Mouse (Mus musculus) gastrocnemius, adult 2 months (tissue): ENCODE results near the gene Adam23. TPM values are rescaled to one million over a fixed set of nuclear protein-coding genes. Genes with fewer than 3 reads are reported as not detected.

Experiments
- DNase-seq: peaks from one replicate; pipeline ENCODE4 v3.0.0; 2022
- H3K27ac ChIP-seq: fragments of 200-600 bp; 2 replicates; pipeline ENCODE4 v1.8.1; 2022; ENCODE audit warnings: mild to moderate bottlenecking
- H3K4me3 ChIP-seq: fragments of 200-600 bp; 2 replicates; pipeline ENCODE4 v1.8.1; 2022; ENCODE audit warnings: mild to moderate bottlenecking, moderate library complexity
- CTCF ChIP-seq: fragments of 200-600 bp; IDR thresholded peaks from 2 replicates; pipeline ENCODE4 v1.8.1; 2022; ENCODE audit warnings: antibody characterized with exemption, mild to moderate bottlenecking, moderate library complexity
- intact Hi-C: fragments of 180-260 bp; cut with DNase I; formaldehyde crosslinking; loops from one replicate; pipeline ENCODE4 v1.15.1; 2025
- long read RNA-seq, 2 experiments: library from polyadenylated mRNA; stranded (forward); transcript quantifications; one replicate each; pipeline ENCODE4 v2.0.0; 2021
- total RNA-seq, 2 experiments: library from RNA; stranded (reverse); gene quantifications; 2 replicates each; pipeline ENCODE4 v1.2.3; 2021

Adam23 gene
- 1 to 10 TPM in 1 of 2 experiments, under 1 TPM in 1; 0.59 to 1.6 TPM for total RNA-seq
- long read RNA-seq, experiment 1, partial matches to known transcripts, result 1 of 1 reads
- long read RNA-seq, experiment 1, other reads (novel, unspliced or antisense), result 0 of 1 reads
- long read RNA-seq, experiment 2, result 0 reads

DNA sequence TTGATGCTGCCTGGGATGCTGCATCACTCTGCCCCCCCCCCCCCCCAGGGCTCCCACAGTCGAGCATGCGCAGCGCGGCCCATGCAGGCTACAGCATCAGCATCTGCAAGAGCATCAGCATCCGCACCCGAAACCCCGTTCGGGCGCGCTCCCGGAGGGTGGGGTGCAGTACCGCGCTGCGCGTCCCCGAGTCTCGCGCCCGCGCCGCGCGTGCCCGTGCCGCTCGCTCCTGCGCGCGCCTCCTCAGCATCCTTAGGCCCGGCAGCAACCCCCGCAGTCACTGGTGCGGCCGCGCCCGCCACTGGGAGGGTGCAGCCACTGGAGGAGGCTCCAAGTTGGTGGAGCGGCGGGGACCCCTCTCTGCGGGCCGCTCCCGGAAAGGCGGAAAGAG lies at the start of gene Adam23:
Gene Adam23 (plus strand): TSS at position 236 of the 391 bp plus-strand sequence.
- peak; percentile 34 for DNase-seq
- TF ChIP-seq CTCF, result no peak
- peak within 1 kb of the TSS; percentile 75 for H3K4me3 ChIP-seq
- intact Hi-C loops, result no loop called here
- no peak within 1 kb of the TSS for H3K27ac ChIP-seq

GRCm38 (mm10) chr1:63401130-63401529 lies 44.6 kb upstream of the Adam23 start:
- no peak overlapping the region for H3K27ac ChIP-seq
- intact Hi-C loops, result no loop called here
- TF ChIP-seq CTCF, result no peak
- H3K4me3 ChIP-seq, result no peak overlapping the region
- DNase-seq, result no peak

DNA sequence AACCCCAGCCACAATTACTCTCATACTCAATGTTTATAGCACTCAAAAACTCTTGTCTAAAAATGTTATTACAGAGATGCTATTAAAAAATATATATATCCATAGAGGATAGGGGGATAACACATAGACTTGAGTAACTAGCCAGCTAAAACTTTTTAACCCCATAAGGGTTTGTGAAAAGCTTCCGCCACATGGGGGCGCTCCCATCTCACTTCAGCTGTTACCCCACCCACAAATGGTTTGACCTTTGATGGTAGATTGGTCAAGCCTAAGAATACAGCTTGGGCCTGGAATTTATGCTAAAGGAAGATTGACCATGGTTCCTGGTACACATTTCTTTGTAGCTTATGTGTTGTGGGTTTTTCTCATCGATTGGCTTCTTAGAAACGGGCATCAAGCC lies 42.1 kb upstream of the Adam23 start:
- Histone ChIP-seq H3K27ac (no peak overlapping the region), H3K4me3 (no peak overlapping the region)
- peak; percentile 58 for TF ChIP-seq CTCF
- intact Hi-C loops, result no loop called here
- peak; percentile 41 for DNase-seq

DNA sequence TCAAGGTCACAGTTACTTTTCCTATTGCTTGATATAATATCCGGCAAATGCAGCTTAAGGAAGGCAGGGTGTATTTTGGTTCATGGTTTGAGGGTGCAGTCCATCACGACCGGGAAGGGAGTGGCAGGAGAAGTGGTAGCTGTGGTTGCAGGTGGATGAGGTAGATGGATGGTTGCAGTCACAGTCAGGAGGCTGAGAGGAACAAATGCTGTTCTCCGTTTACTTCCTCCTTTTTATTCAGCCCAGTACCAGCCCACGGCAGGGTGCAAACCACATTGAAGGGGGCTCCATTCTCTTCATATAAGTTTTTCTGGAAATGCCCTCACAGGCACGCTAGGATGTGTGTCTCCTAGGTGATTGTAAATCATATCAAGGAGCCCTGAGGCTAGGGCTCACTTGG lies 37.3 kb upstream of the Adam23 start:
- no peak overlapping the region for H3K27ac ChIP-seq
- no peak overlapping the region for H3K4me3 ChIP-seq
- intact Hi-C loops, result no loop called here
- no peak for TF ChIP-seq CTCF
- DNase-seq, result no peak

- Histone ChIP-seq H3K4me3 (no peak overlapping the region), H3K27ac (no peak overlapping the region)
- TF ChIP-seq CTCF, result no peak
- DNase-seq, result no peak
- intact Hi-C loops, result no loop called here
Observed at GRCm38 (mm10) chr1:63418491-63418890, 27.2 kb upstream of the Adam23 start.

DNA sequence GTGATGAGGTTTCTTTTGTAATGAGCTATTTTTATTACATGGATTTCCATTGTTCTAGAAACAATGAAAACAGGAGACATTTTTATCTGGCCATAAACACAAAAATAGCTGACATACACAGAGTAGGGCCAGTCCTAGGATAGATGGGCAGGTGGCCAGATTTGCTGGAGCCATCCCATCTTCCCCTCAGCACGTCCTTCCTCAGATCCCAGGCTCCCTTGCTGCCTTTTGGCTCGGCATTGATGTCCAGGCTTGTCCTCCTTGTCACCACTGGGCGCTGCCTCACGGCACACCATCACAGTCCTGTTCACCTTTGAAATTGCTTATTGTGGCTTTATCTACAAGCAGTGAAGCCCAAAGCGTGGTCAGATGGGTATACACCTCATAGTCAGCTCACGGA lies 15.0 kb upstream of the Adam23 start:
- intact Hi-C loops, result no loop called here
- DNase-seq, result no peak
- Histone ChIP-seq H3K4me3 (no peak overlapping the region), H3K27ac (no peak overlapping the region)
- no peak for TF ChIP-seq CTCF

- H3K4me3 ChIP-seq, result no peak overlapping the region
- no peak for TF ChIP-seq CTCF
- H3K27ac ChIP-seq, result no peak overlapping the region
- intact Hi-C loops, result no loop called here
- no peak for DNase-seq
Observed at GRCm38 (mm10) chr1:63431166-63431565, 14.5 kb upstream of the Adam23 start.

GRCm38 (mm10) chr1:63431842-63432241 lies 13.8 kb upstream of the Adam23 start:
- no peak for DNase-seq
- Histone ChIP-seq H3K27ac (no peak overlapping the region), H3K4me3 (no peak overlapping the region)
- no peak for TF ChIP-seq CTCF
- intact Hi-C loops, result no loop called here

DNA sequence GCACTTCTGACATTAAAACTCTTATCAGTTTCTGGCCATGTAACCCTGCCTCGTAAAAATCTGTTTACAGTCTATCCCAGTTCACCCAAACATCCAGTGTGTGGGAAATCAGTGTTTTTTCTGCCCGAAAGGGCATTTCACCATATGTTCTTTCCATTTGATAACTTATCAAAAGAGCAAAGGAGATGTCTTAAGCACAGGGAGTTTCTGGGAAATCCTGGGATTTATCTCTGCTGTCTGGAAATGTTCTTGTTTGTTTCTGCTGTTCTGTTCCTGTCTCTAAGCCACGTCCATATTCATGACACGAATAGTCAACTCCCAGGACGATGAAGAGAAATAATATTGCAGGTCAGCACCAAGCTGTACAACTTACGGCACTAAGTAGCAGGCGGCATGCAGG lies 11.6 kb upstream of the Adam23 start:
- H3K27ac ChIP-seq, result no peak overlapping the region
- intact Hi-C loops, result no loop called here

DNA sequence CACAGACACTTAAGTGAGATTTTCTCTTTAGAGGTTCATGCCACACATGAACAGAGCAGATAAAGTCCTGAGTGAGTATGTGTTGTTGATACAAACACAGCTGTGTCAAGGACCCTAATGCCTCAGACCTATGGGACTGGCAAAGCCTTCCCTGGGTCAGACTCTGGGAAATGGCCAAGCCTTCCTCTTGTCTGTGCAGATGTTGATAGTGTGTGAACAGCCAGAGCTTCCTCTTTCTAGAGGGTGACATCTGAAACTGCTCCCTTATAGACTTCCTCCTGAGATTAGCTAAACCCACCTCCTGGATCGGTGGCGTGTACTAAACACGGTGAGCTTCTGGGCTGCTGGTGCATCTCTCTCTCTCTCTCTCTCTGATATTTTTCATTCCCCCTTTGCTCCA lies 8.2 kb upstream of the Adam23 start:
- TF ChIP-seq CTCF, result no peak
- DNase-seq, result no peak
- intact Hi-C loops, result no loop called here
- H3K4me3 ChIP-seq, result no peak overlapping the region
- no peak overlapping the region for H3K27ac ChIP-seq

More for the DNA sequence above, 11.6 kb upstream of the Adam23 start:
- H3K4me3 ChIP-seq, result no peak overlapping the region
- DNase-seq, result no peak
- no peak for TF ChIP-seq CTCF

- intact Hi-C loops, result no loop called here
- no peak overlapping the region for H3K27ac ChIP-seq
Observed at GRCm38 (mm10) chr1:63442186-63442585, 3.5 kb upstream of the Adam23 start.

DNA sequence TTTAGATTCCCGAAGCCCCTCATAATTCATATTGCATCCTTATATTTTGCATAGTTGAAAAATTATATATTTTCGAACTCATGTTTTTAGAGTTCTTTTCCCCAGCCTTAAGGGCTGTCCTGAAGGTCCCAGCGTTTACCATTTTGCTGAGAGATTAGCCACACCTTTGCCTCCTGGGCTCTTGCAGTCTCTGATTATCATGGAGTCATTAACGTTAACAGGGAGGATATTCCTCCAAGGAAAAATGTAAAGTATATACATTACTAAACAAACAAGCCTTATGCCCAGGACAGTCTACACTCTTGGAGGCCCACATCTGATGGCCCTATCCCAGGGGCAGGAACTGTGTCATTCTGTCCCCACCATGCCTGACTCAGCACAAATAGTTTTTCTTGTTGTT lies 3.1 kb upstream of the Adam23 start:
- TF ChIP-seq CTCF, result no peak
- DNase-seq, result no peak
- H3K27ac ChIP-seq, result no peak overlapping the region
- H3K4me3 ChIP-seq, result no peak overlapping the region
- intact Hi-C loops, result no loop called here

More at GRCm38 (mm10) chr1:63442186-63442585, 3.5 kb upstream of the Adam23 start:
- no peak overlapping the region for H3K4me3 ChIP-seq
- DNase-seq, result no peak
- no peak for TF ChIP-seq CTCF

DNA sequence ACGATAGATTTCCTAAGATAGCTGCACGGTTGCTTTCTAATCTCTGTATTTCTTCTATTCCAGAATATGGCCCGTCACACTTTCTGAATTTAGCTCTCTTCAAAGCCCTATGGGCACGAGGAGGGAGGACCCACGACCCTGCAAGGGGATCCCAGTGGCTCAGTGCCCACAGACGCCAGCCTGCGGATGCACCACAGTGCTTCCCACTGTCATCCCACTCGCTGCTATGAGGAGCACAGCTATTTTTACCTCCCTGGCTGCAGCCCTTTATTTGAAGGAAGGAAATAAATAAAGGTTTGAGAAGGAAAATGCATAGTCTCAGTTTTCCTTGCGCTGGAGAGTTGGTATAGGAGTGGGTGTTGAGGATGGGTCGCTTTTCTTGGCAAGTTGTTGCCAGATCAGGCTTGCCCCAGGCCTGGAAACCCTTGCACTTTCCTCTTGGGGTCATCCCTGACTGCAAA lies 512 bp upstream of the Adam23 start:
- intact Hi-C loops, result no loop called here
- Histone ChIP-seq H3K4me3 (peak overlapping the region; percentile 75; the same call in 1 of the 2 replicates), H3K27ac (no peak overlapping the region)
- no peak for TF ChIP-seq CTCF
- no peak for DNase-seq

GRCm38 (mm10) chr1:63446047-63446704 lies 485 bp downstream of the Adam23 start:
- intact Hi-C loops, result no loop called here
- Histone ChIP-seq H3K4me3 (peak overlapping the region; percentile 75), H3K27ac (no peak overlapping the region)
- TF ChIP-seq CTCF, result no peak
- peak; percentile 36 for DNase-seq
